Mouse (Mus musculus): ENCODE measurements at regions not wholly inside any gene's neighbourhood (a gene's known extent, or its start where the extent isn't known, plus 50 kb on each side); places are given as distances from the start of the nearest gene placed in this dataset.

GRCm38 (mm10) chr10:25012129-25012528 is 84.8 kb upstream of the Arg1 start:
- Histone ChIP-seq H3K27ac (ENCODE audit: low read length) (no peak overlapping the region), H3K4me2 (ENCODE audit: low read depth, low read length) (no peak overlapping the region), H3K9me3 (ENCODE audit: control insufficient read depth, low read length) (no peaks in the 10 kb centered on the region), H3K9ac (ENCODE audit: low read length) (no peak overlapping the region), H3K36me3 (ENCODE audit: control insufficient read depth, insufficient read depth, low read length) (no peaks in the 10 kb centered on the region), H3K4me3 (ENCODE audit: low read length) (no peak overlapping the region), H3K27me3 (ENCODE audit: control insufficient read depth, insufficient read depth, low read depth, low read length) (no peaks in the 10 kb centered on the region), H3K4me1 (replicated peaks; ENCODE audit: control insufficient read depth, insufficient read depth, low read length) (no peaks in the 10 kb centered on the region)
- ATAC-seq (ENCODE audit: low read depth) = no peak

- Histone ChIP-seq H3K4me3 (ENCODE audit: low read length) (no peak overlapping the region), H3K27ac (ENCODE audit: low read length) (no peak overlapping the region), H3K4me2 (ENCODE audit: low read depth, low read length) (no peak overlapping the region), H3K4me1 (replicated peaks; ENCODE audit: control insufficient read depth, insufficient read depth, low read length) (no peaks in the 10 kb centered on the region), H3K9ac (ENCODE audit: low read length) (no peak overlapping the region), H3K27me3 (ENCODE audit: control insufficient read depth, insufficient read depth, low read depth, low read length) (no peaks in the 10 kb centered on the region), H3K36me3 (ENCODE audit: control insufficient read depth, insufficient read depth, low read length) (no peaks in the 10 kb centered on the region), H3K9me3 (ENCODE audit: control insufficient read depth, low read length) (no peaks in the 10 kb centered on the region)
- WGBS = 89% methylated on average over 8 of the region's 8 CpGs
- no peak for ATAC-seq (ENCODE audit: low read depth)
Observed at GRCm38 (mm10) chr10:25001299-25001698, 74.0 kb upstream of the Arg1 start.

- Histone ChIP-seq H3K27ac (ENCODE audit: low read length) (no peak overlapping the region), H3K36me3 (ENCODE audit: control insufficient read depth, insufficient read depth, low read length) (no peaks in the 10 kb centered on the region), H3K9ac (ENCODE audit: low read length) (no peak overlapping the region), H3K27me3 (ENCODE audit: control insufficient read depth, insufficient read depth, low read depth, low read length) (no peaks in the 10 kb centered on the region), H3K9me3 (ENCODE audit: control insufficient read depth, low read length) (no peaks in the 10 kb centered on the region), H3K4me3 (ENCODE audit: low read length) (no peak overlapping the region), H3K4me2 (ENCODE audit: low read depth, low read length) (no peak overlapping the region), H3K4me1 (replicated peaks; ENCODE audit: control insufficient read depth, insufficient read depth, low read length) (no peaks in the 10 kb centered on the region)
- 68% methylated on average over 20 of the region's 20 CpGs for WGBS
- ATAC-seq (ENCODE audit: low read depth) = no peak
Observed at GRCm38 (mm10) chr10:25000231-25001222, 73.2 kb upstream of the Arg1 start.

GRCm38 (mm10) chr10:24999807-25000206 is 72.5 kb upstream of the Arg1 start:
- Histone ChIP-seq H3K4me3 (ENCODE audit: low read length) (no peak overlapping the region), H3K9me3 (ENCODE audit: control insufficient read depth, low read length) (no peaks in the 10 kb centered on the region), H3K4me1 (replicated peaks; ENCODE audit: control insufficient read depth, insufficient read depth, low read length) (no peaks in the 10 kb centered on the region), H3K27me3 (ENCODE audit: control insufficient read depth, insufficient read depth, low read depth, low read length) (no peaks in the 10 kb centered on the region), H3K9ac (ENCODE audit: low read length) (no peak overlapping the region), H3K4me2 (ENCODE audit: low read depth, low read length) (no peak overlapping the region), H3K36me3 (ENCODE audit: control insufficient read depth, insufficient read depth, low read length) (no peaks in the 10 kb centered on the region), H3K27ac (ENCODE audit: low read length) (no peak overlapping the region)
- WGBS = 75% methylated on average over 5 of the region's 5 CpGs
- ATAC-seq (ENCODE audit: low read depth) = no peak

- Histone ChIP-seq H3K4me3 (ENCODE audit: low read length) (no peak overlapping the region), H3K9ac (ENCODE audit: low read length) (no peak overlapping the region), H3K9me3 (ENCODE audit: control insufficient read depth, low read length) (no peaks in the 10 kb centered on the region), H3K4me2 (ENCODE audit: low read depth, low read length) (no peak overlapping the region), H3K4me1 (replicated peaks; ENCODE audit: control insufficient read depth, insufficient read depth, low read length) (no peaks in the 10 kb centered on the region), H3K27me3 (ENCODE audit: control insufficient read depth, insufficient read depth, low read depth, low read length) (no peaks in the 10 kb centered on the region), H3K27ac (ENCODE audit: low read length) (no peak overlapping the region), H3K36me3 (ENCODE audit: control insufficient read depth, insufficient read depth, low read length) (no peaks in the 10 kb centered on the region)
- ATAC-seq (ENCODE audit: low read depth) = no peak
- 67% methylated on average over 3 of the region's 3 CpGs for WGBS
Observed at GRCm38 (mm10) chr10:24997661-24998060, 70.4 kb upstream of the Arg1 start.

- Histone ChIP-seq H3K4me2 (ENCODE audit: low read depth, low read length) (no peak overlapping the region), H3K9me3 (ENCODE audit: control insufficient read depth, low read length) (no peaks in the 10 kb centered on the region), H3K9ac (ENCODE audit: low read length) (no peak overlapping the region), H3K4me1 (replicated peaks; ENCODE audit: control insufficient read depth, insufficient read depth, low read length) (no peaks in the 10 kb centered on the region), H3K36me3 (ENCODE audit: control insufficient read depth, insufficient read depth, low read length) (no peaks in the 10 kb centered on the region), H3K27me3 (ENCODE audit: control insufficient read depth, insufficient read depth, low read depth, low read length) (no peaks in the 10 kb centered on the region), H3K4me3 (ENCODE audit: low read length) (no peak overlapping the region), H3K27ac (ENCODE audit: low read length) (no peak overlapping the region)
- ATAC-seq (ENCODE audit: low read depth) = no peak
- WGBS = 92% methylated on average over 2 of the region's 2 CpGs
Observed at GRCm38 (mm10) chr10:24995751-24996150, 68.5 kb upstream of the Arg1 start.

GRCm38 (mm10) chr10:24989965-24990653 is 62.8 kb upstream of the Arg1 start:
- Histone ChIP-seq H3K27me3 (ENCODE audit: control insufficient read depth, insufficient read depth, low read depth, low read length) (no peaks in the 10 kb centered on the region), H3K9ac (ENCODE audit: low read length) (no peak overlapping the region), H3K27ac (ENCODE audit: low read length) (no peak overlapping the region), H3K4me2 (ENCODE audit: low read depth, low read length) (no peak overlapping the region), H3K4me1 (replicated peaks; ENCODE audit: control insufficient read depth, insufficient read depth, low read length) (no peaks in the 10 kb centered on the region), H3K4me3 (ENCODE audit: low read length) (no peak overlapping the region), H3K36me3 (ENCODE audit: control insufficient read depth, insufficient read depth, low read length) (no peaks in the 10 kb centered on the region), H3K9me3 (ENCODE audit: control insufficient read depth, low read length) (no peaks in the 10 kb centered on the region)
- no peak for ATAC-seq (ENCODE audit: low read depth)
- 76% methylated on average over 2 of the region's 2 CpGs for WGBS

GRCm38 (mm10) chr10:24984801-24985200 is 57.5 kb upstream of the Arg1 start:
- WGBS = 90% methylated on average over 4 of the region's 4 CpGs
- no peak for ATAC-seq (ENCODE audit: low read depth)

GRCm38 (mm10) chr10:24981763-24982162 is 54.5 kb upstream of the Arg1 start:
- WGBS = 83% methylated on average over 3 of the region's 3 CpGs
- ATAC-seq (ENCODE audit: low read depth) = no peak
- no peaks in the 10 kb centered on the region for H3K27me3 ChIP-seq (ENCODE audit: control insufficient read depth, insufficient read depth, low read depth, low read length)
- no peaks in the 10 kb centered on the region for H3K36me3 ChIP-seq (ENCODE audit: control insufficient read depth, insufficient read depth, low read length)
- peaks cover 8% of the 10 kb centered on the region; the same call in 1 of the 2 replicates for H3K9me3 ChIP-seq (ENCODE audit: control insufficient read depth, low read length)
- H3K9ac ChIP-seq (ENCODE audit: low read length) = no peak overlapping the region
- H3K4me1 ChIP-seq (replicated peaks; ENCODE audit: control insufficient read depth, insufficient read depth, low read length) = no peaks in the 10 kb centered on the region
- no peak overlapping the region for H3K4me3 ChIP-seq (ENCODE audit: low read length)
- H3K4me2 ChIP-seq (ENCODE audit: low read depth, low read length) = no peak overlapping the region
- no peak overlapping the region for H3K27ac ChIP-seq (ENCODE audit: low read length)

More at GRCm38 (mm10) chr10:24984801-24985200, 57.5 kb upstream of the Arg1 start:
- Histone ChIP-seq H3K9me3 (ENCODE audit: control insufficient read depth, low read length) (peaks cover 8% of the 10 kb centered on the region; the same call in 1 of the 2 replicates), H3K4me2 (ENCODE audit: low read depth, low read length) (no peak overlapping the region), H3K4me3 (ENCODE audit: low read length) (no peak overlapping the region), H3K4me1 (replicated peaks; ENCODE audit: control insufficient read depth, insufficient read depth, low read length) (no peaks in the 10 kb centered on the region), H3K9ac (ENCODE audit: low read length) (no peak overlapping the region), H3K36me3 (ENCODE audit: control insufficient read depth, insufficient read depth, low read length) (no peaks in the 10 kb centered on the region), H3K27me3 (ENCODE audit: control insufficient read depth, insufficient read depth, low read depth, low read length) (no peaks in the 10 kb centered on the region), H3K27ac (ENCODE audit: low read length) (no peak overlapping the region)
